12 mouse cellular contexts compared by ENCODE assay signal in genomic region chr9:99104449-99104848, GRCm38 (mm10). TPM values are rescaled to one million over a fixed set of nuclear protein-coding genes. Genes with fewer than 3 reads are reported as not detected.
DNase-seq lines count a peak whose midpoint lies in the region; ATAC-seq and TF ChIP-seq lines count a peak whose summit lies in the region.
"Had no signal": no experiment of that assay in that cellular context is flagged by ENCODE, and none has a peak within 500 bp of the region (broad histone marks: within the 10 kb centered on the region; RNA-seq: fewer than 3 reads in every experiment).

No protein-coding gene starts in this region.

- H3K4me2 ChIP-seq in lung, embryonic 14.5 days: no peak overlapping the region
- H3K4me2 ChIP-seq: embryonic facial prominence, embryonic 12.5 days; neural tube, embryonic 12.5 days had no signal

- no peak overlapping the region for H3K4me3 ChIP-seq in lung, embryonic 14.5 days (ENCODE audit: low read depth, low read length)
- no peak overlapping the region for H3K4me3 ChIP-seq in lung, adult 2 months (replicated peaks; ENCODE audit: extremely low read depth, low read depth, low read length)
- H3K4me3 ChIP-seq: embryonic facial prominence, embryonic 12.5 days; neural tube, embryonic 12.5 days had no signal

- H3K36me3 ChIP-seq in lung, embryonic 14.5 days (ENCODE audit: insufficient read depth): peaks cover 4% of the 10 kb centered on the region; the same call in 1 of the 2 replicates

- TF ChIP-seq CTCF in lung, embryonic 14.5 days (IDR thresholded peaks at IDR 0.05; ENCODE audit: low read depth): peak; percentile 29
- TF ChIP-seq CTCF in lung, adult 2 months (IDR thresholded peaks at IDR 0.05; ENCODE audit: insufficient read depth, low read length): no peak
- TF ChIP-seq CTCF in Patski (IDR thresholded peaks at IDR 0.05): peak; percentile 50

- WGBS in lung, embryonic 14.5 days: 85% methylated on average over 2 of the region's 2 CpGs
- WGBS in lung, adult 2 months: 91% methylated on average over 2 of the region's 2 CpGs

- POLR2A ChIA-PET in Patski (lab: Charles Lee): no interaction called here

- no peak overlapping the region for H3K9ac ChIP-seq in lung, embryonic 14.5 days
- H3K9ac ChIP-seq: embryonic facial prominence, embryonic 12.5 days; neural tube, embryonic 12.5 days had no signal

- H3K9me3 ChIP-seq in lung, embryonic 14.5 days (ENCODE audit: low read depth, low read length): no peaks in the 10 kb centered on the region
- H3K9me3 ChIP-seq: embryonic facial prominence, embryonic 12.5 days; neural tube, embryonic 12.5 days had no signal

- no peak overlapping the region for H3K27ac ChIP-seq in lung, embryonic 14.5 days (ENCODE audit: low read depth)
- H3K27ac ChIP-seq: embryonic facial prominence, embryonic 12.5 days; neural tube, embryonic 12.5 days had no signal

- in situ Hi-C loops in Patski (cut with MboI; ENCODE audit: low pct_unique_long_range_greater_than_20kb): no loop called here

- CTCF ChIA-PET in Patski (lab: Charles Lee): interaction anchor here (1.2 to 1.8 kb wide), 3 partner anchors 10 to 24 kb away, joined by 3 to 6 read pairs (median 3); no protein-coding TSS in a partner anchor

- no peak for TF ChIP-seq POLR2A in lung, adult 2 months (IDR thresholded peaks at IDR 0.05; ENCODE audit: borderline replicate concordance, extremely low read depth, low read depth, low read length)

- no peak for ATAC-seq in CD4-positive, CD25-positive, alpha-beta regulatory T cell, adult 4 months
- ATAC-seq in lung, embryonic 14.5 days (ENCODE audit: insufficient read depth): no peak
- ATAC-seq in Patski: no peak
- peak; percentile 43; the same call in 1 of the 2 replicates for ATAC-seq in megakaryocyte, adult 5-6 weeks (ENCODE audit: poor library complexity, severe bottlenecking)
- ATAC-seq: inflammation-experienced regulatory T-cells, adult 6 months had no signal

- no peaks in the 10 kb centered on the region for H3K27me3 ChIP-seq in lung, embryonic 14.5 days (ENCODE audit: insufficient read depth, low read length)
- H3K27me3 ChIP-seq in Patski: no peaks in the 10 kb centered on the region
- H3K27me3 ChIP-seq: embryonic facial prominence, embryonic 12.5 days; neural tube, embryonic 12.5 days had no signal

- DNase-seq in CD4-positive, CD25-positive, alpha-beta regulatory T cell, adult 2 months (ENCODE audit: low read depth, low spot score): peak; percentile 20
- no peak for DNase-seq in lung, embryonic 14.5 days
- DNase-seq in lung, adult 2 months: no peak
- no peak for DNase-seq in Patski (ENCODE audit: low read depth, low spot score)
- DNase-seq in gastrocnemius, adult 8-10 months (ENCODE audit: low spot score in 2 of 2): no peak
- no peak for DNase-seq in yolk sac, embryonic 10.5 days (ENCODE audit: low spot score)
- DNase-seq: cerebellum, adult 11-12 months had no signal

- H3K4me1 ChIP-seq in lung, embryonic 14.5 days (ENCODE audit: insufficient read depth): no peaks in the 10 kb centered on the region
- peaks cover 3% of the 10 kb centered on the region for H3K4me1 ChIP-seq in lung, adult 2 months (ENCODE audit: control insufficient read depth, insufficient read depth, low read length)
- H3K4me1 ChIP-seq: embryonic facial prominence, embryonic 12.5 days; neural tube, embryonic 12.5 days had no signal

RNA-seq across cellular contexts. Expression of gene Pik3cb, which starts 36.0 kb away (rescaled TPM):
- polyA plus RNA-seq in CD4-positive, CD25-positive, alpha-beta regulatory T cell, adult 4 months (2017; shearing (Covaris generic)): 1 to 10 TPM in 1 of 2 experiments, under 1 TPM in 1; 0.81 to 1.3 TPM
- polyA plus RNA-seq in lung, embryonic 14.5 days (2014; fragmentation: Nextera tagmentation; extraction: Ambion mirVana): 1.3 and 1.7 TPM in 2 replicates
- polyA plus RNA-seq in lung, adult 2 months (2012; rRNA removed): 6.4 and 11.1 TPM in 2 replicates
- polyA plus RNA-seq in Patski (2021): 24.5 TPM
- total RNA-seq in megakaryocyte, adult 5-6 weeks (2015): 18.9 and 19.9 TPM in 2 replicates
- 8.2 and 10.0 TPM in 2 replicates for total RNA-seq in megakaryocyte, adult 5-6 weeks (2017)
- total RNA-seq in gastrocnemius, adult 8-10 months (2022): 1 to 10 TPM; 5.8 to 7.7 (median 6.6) TPM
